Mouse (Mus musculus) ZHBTc4 (cell line): ENCODE measurements around the gene Rnf26.

Source experiments
- DNase-seq: peaks from one replicate; pipeline ENCODE4 v3.0.0-alpha.2; 2011; ENCODE audit warnings: low read depth, low spot score

Rnf26 gene

DNA sequence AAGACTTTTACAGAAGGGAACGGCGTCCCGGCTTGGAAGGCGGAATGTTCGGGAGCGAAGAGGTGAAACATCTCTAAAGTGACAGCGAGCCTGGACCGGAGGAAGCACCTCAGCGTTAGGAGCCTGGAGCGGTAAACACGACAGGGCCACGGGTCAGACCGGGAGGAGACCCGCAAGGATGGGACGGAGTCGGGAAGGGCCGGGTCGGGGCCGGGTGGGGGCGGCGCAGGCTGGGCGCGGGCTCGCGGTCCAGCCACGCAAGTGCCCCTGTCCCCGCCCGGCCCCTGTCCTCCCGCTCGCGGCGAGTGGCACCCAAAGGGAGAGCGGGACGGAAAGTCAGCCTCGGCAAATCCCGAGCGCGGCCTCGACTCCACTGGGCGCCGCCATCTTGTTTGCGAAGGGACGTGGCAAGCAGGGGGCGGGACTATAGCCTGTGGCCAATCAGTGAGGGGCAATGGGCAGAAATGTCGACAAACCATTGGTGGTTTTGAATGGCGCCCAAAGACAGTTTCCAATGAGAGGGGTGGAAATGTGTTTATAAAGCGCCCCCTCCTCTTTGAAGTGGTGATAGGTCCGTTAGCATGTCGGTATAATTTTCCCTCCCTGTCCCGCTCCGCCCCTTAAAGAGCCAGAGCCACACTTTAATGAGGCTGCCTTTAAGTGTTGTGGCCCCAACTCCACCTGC lies at the start of gene Rnf26, which contains the start of gene Gm49380:
Gene Rnf26 (minus strand): TSS at position 413 of the 685 bp plus-strand sequence.
Gene Gm49380 (minus strand): TSS at position 396 of the 685 bp plus-strand sequence.
- peak; percentile 98 for DNase-seq

DNA sequence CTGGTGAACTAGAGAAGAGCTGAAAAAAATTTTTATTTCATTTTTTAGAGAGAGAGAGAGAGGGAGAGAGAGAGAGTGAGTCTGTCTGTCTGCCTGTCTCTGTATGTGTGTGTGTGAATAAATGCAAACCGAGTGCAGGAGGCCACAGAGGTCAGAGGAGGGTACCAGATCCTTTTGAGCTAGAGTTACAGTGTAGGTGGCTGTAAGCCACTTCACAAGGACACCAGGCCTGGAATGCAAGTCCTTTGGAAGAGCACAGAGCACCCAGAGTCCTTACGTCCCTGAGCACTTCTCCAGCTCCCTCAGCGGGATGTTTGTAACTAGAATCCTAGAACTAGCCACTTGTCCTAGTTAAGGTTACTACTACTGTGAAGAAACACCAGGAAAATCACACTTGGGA lies 46.6 kb upstream of the Rnf26 start:
- no peak for DNase-seq

DNA sequence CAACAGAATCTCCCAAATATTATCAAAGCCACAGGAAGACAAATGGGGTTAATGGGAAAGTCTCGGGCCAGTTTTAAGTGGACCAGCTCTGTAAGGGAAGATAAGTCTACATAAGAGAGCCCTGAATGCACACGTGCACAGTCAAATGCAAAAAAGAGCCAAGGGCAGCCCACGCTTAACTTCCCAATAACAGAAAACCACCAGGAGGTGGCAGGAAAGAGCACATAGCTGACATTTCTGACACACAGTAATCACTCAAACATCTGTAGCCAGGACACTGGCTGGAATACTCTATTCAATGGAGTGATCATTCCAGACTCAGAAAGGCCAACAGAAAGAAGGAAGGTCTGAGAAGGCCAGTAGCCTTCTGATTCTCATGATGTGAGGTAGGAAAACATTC lies 34.0 kb upstream of the Rnf26 start:
- DNase-seq: peak; percentile 67

DNA sequence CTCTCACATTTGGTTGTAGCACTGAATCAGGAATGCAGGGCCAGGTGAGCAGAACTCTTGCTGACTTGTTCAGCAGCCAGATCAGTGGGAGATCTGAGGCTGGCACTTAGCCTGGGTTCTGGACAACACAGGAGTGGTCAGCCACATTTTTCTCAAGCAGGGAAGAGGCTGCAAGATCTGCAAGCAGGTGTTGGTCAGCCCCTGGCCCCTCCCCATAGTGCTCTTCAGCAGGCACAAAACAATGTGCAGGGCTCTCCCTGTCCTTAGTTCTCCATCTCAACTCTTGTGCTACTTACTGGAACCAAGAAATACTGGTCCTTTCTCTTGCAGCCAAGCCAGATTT lies 31.4 kb upstream of the Rnf26 start:
- no peak for DNase-seq

DNA sequence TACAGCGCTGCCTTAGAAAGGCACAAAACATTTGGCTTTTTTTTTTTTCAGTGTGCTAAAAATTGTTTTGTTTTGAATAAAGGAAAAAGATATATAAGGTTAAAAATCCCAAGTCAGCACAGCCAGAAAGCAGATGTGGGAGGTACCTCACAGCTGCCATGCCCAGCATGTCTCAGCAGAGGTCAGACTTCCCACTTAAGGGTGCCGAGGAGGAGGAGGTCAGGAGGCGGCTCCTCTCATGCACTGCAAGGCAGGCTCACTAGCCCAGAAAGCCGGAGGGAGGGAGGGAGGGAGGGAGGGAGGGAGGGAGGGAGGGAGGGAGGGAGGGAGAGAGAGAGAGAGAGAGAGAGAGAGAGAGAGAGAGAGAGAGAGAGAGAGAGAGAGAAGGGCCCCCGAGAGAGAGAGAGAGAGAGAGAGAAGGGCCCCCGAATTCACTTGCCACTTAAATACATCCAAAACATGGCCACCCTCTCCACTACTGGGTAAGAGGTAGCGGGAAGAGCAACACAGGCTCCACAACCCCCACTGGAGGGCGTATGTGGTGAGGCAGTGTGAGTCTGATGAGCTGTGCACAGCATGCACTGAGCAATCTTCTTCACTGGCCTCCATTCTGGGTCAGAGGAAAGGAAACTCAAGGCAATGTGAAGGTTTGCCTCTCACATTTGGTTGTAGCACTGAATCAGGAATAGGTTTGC lies 30.9 kb upstream of the Rnf26 start:
- DNase-seq: peak; percentile 77

DNA sequence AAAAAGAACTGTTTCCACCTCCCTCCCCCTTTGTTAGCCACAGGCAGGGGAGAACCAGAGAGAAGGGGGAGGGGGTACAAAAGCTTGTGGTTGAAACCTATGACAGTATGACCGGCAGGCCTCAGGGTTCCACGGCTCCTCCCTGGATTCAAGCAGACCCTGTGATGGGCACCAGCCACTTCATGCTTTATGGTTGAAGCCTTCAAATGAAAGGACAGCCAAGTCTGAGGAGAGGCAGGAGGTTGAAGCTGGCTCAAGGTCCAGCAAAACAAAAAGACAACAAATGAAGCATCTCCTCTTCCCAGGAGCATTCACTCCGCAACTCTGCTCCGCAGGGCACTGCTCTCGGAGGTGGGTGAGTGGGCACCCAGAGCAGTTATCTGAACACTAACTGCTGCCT lies 30.1 kb upstream of the Rnf26 start:
- DNase-seq: no peak

DNA sequence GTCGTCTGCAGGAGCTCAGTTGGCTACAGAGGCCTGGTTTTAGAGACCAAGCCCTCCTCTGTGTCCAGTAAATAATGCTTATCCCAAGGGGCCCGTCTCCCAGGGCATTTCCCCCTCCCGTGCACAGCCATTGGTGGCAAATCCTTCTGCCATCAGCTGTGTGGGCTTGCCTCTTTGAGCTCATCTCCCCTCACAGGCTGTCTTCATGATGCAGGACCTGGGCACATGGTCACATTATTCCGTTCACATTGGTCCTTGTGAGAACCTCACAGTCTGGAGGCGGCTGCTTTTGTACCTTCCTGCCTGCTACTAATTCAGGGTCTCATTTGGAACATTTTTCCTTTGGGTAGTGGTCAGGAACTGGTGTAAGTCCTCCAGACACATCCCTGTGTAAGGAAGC lies 28.6 kb upstream of the Rnf26 start:
- DNase-seq: no peak

DNA sequence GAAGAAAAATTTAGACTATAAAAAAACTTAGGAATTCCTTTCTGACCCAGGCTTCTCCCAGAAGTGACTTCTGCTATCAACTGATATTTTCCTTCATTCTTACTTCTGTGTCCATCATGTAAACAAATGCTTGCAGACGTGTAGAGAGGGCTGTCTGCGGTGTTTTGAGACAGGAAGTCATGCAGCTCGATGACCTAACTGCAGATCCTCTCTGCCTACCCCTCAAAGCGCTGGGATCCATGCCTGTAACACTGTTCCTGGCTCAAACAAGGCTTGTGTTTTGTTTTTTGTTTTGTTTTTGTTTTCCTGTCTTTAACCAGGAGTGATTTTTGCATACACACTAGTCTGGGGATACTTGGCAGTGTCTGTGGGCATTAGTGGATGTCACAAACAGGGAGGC lies 24.5 kb upstream of the Rnf26 start:
- no peak for DNase-seq

DNA sequence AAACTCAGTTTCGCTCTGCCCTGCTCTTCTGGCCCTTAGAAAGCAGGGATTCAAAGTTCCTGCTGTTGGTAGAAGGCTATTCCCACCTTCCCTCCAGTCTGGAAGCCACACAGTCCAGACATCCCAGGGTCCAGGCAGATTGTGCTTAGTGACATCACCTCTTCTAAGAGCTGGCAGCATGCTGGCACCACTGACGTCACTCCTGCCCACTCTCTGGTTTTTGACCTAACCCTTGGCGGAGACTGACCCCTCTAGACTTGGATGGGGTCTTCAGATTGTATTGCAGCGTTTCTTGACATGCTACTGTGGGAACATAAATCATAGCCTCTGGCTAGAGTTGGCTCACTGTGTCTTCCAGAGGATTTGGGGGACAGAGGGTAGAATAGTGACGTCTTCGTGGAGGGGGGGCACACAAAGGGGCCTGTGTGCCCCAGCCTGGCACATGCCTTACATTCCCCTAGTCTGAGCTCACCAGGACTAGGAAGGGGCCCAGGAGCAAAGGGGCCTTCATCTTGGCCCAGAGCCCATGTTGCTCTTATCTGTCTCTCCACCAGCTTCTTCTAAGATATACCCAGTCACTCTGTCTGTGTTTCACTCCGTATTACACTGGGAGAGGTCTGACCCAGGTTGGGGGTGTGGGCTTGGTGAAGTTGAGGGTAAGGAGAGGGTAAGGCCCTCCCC lies 22.6 kb upstream of the Rnf26 start:
- no peak for DNase-seq

DNA sequence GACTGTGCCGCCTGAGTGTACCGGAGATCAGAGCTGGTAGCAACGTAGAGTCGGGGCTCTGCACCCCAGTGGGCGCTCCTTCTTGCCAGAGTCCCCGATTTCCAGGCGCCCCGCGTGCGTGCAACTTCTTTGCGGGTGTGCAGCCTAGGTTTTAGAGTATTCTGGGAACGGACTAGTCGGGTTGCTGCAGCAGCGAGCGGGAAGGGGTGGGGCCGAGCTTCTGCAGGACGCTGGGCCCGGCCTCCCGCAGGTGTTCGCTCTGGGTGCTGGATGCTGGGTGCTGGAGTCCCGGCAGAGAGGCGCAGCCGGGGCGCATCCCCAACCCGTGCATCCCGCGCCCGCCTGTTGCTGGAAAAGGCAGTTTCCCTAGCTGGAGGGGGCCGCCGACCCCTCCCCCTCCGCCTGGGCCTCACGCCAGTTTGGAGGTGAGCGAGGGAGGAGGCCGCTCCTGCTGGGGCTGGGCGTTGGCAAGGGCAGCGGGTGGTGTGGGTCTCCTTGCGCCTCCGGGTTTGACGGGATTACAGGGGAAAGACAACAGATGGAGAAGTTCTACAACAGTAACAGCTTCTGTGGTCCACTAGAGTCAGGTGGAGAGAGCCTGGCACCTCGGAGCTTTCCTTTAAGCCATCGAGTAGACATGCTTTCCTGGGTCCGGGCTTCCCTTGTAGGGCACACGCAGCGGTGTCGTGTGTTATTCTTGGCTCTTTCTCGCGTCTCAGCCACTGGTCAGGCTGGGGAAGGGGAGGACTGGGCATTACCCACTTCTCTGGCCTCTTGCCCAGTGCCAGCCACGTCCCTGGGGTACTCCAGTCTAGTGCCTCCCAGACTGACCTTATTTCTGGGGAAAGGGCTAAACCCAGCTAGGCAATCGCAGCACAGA lies 21.8 kb upstream of the Rnf26 start:
- peak; percentile 66 for DNase-seq

DNA sequence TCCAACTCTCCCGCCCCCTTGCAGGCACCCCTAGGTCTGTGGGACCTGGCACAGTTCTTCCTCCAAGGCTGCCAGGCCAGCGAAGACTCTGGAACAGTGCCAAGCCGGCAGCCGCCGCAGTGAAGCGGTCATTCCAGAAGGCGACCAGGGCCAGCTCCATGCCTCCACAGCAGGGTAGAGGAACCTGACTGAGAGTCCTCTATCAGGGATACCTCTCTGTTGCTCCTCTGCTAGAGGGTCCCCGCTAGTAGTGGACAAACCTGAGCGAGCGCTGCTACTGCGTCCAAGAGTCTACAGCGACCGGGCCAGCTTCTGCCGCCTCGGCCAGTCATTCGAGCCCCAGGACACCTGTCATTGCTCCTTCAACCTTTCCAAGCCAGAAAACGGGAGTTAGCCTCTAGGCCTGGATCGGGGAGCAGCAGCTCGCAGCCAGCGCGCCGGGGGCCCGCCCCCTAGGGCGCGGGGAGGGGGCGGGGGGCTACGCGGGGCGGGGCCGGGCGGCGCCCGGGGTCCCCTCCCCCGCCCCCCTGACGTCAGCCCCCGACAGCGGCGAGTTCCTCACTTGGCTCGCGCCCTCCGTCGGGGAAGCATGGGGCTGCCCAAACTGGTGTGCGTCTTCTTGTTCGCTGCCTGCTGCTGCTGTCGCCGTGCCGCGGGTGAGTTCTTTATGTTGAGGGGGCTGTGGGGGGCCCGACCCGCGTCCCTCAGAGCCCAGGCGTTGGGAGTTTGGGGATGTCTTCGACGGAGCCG lies 21.0 kb upstream of the Rnf26 start, which contains the start of gene Mcam:
Gene Mcam (plus strand): TSS at position 369 of the 750 bp plus-strand sequence.
- DNase-seq: peak; percentile 52

DNA sequence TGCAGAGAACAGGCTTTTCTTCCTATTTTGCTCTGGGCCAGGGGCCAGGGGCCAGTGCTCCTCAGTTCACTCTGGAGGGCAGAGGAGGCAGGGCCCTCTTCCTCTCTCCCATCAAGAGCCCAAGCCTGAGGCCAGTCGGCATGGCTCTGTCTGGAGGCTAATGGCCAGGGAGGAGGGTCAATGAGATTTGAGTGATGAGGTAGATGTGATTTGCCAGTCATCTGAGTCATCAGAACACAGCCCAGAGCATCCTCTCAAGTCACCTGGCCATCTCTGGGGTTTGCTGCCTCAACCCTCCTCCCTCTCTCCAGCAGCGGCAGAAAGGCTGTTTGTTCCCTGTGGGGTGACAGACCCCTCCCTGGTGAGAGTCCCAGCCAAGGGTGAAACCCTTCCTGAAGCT lies 20.0 kb upstream of the Rnf26 start:
- no peak for DNase-seq

DNA sequence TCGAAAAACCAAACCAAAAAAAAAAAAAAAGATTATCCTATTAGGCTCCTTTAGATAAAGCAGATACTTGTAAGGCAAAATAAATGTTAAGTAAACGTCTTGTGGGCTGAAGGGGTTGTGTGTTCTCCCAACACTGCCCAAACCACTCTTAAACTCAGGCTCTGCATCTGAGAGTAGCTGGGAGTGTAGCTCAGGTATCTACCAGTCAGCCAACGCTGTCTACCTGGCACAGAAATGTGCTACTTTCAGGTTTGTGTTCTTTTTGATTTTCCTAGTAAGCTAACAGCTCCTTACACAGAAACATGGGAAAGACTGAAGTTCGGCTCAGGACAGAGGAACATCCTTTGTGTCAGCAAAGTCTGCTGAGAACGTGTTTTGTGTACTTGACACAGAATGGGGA lies 18.9 kb upstream of the Rnf26 start:
- no peak for DNase-seq

DNA sequence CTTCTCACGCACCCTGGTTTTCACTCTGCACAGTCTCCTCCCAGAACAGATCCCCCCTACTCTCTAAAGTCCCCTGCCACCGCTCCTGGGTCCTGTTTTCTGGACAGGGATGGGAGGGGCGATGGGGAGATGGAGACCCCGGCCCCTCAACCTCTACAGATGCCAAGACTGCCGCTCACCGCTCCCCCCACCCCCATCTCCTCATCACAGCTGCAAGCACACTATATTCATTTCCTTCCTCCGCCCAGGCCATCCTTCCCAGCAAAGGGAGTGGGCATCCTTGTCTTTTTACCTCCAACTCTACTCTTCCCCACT lies 17.9 kb upstream of the Rnf26 start:
- no peak for DNase-seq

DNA sequence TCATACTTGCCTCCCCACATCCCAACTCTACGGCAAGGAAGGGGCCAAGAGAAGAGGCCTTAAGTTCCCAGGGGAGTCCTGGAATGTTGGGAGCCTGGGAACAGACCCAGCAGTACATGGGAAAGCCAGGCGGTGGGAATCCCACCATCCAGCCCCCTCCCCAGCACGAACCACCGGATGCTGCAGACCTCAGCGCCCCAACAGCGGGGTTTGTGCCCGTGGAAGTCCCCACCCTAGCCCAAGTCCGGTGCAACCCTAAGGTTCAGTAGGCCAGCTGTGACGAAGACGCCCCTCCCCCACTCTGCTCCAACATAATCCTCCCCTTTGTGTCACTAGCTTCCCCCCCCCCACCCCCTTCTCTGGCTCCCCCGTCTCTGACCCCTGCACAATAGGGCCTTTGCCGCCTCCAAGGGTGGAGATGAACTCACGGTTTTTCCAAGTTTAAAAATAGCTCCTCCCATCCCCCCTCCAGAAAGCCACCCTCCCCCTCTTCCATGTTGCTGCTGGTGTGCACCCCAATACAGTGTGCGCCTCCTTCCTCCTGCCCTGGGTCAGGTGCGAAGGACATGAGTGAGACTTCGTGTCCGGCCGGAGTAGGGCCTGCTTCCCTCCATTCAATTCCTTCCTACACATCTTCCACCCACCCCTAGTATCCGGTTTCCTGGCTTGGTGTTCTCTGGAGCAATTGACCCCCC lies 17.4 kb upstream of the Rnf26 start:
- DNase-seq: no peak

DNA sequence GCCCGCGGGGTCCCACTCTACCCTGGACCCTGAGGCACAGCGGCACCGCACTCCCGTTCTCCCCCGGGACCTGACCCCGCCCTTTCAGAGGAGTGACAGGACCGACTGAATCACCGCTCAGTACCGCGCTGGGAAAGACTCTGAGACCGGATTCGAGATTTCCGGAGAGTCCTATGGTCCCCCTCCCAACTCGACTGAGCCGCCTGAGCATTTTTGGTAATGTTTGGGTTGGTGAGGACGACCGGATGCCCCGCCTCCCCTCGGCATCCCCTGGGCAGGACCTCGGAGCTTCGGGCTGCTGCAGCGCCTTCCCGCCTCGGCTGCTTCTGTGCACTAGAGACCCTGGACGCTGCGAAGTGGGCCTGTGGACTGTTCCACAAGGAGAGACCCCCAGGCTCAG lies 16.7 kb upstream of the Rnf26 start:
- DNase-seq: peak; percentile 83

DNA sequence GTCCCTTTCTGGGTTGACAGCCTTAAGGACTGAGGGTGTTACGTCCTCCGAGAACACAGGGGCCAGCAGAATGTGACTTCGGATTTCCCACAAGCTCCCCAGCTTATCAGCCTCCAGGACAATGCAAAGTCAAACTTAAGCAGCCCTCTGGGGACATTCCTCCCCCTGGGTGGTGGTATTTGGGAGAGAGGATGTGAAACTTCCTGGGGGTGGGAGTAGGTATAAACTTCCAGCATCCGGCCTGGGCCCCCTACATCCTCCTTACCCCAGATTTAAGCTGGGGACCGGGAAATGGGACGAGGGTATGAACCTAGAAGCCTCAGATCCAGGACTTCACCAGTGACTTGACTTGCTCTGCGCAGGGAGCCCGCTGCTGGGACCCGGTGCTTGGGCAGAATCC lies 16.3 kb upstream of the Rnf26 start:
- DNase-seq: no peak

DNA sequence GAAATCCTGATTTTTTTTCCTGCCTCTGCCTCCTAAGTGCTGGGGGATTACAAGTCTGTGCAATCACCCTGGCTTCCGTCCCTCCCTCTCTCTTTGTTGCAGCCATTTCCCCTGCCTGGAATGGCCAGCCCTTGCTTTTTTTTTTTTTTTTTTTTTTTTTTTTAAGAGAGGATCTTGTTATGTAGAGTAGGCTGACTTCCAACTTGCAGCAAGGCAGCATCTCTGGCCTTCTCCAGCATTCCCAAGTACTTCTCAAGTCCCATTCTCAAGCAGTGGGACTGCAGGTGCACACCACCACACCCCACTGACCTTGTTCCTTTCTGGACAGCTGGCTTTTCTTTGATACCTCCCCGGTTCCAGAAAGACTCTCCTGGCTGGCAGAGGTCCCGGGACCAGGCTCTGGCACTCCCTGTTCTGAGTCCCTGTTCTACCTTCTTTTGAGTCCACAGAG lies 14.1 kb upstream of the Rnf26 start:
- peak; percentile 83 for DNase-seq

DNA sequence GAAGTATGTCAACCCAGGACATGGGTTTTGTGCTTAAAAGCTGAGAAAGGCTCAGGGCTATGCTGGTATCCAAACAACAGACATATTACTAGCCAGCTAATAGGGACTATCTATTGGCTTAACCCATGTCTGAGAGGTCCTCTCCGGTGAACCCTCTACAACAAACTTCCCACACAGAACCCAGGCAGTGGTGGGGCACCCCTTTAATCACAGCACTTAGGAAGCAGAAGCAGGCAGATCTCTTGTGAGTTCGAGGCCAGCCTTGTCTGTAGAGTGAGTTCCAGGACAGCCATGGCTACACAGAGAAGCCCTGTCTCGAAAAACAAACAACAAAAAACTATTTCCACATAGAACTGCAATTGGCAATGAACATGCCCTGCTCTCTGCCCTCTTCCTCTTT lies 13.4 kb upstream of the Rnf26 start:
- DNase-seq: no peak

DNA sequence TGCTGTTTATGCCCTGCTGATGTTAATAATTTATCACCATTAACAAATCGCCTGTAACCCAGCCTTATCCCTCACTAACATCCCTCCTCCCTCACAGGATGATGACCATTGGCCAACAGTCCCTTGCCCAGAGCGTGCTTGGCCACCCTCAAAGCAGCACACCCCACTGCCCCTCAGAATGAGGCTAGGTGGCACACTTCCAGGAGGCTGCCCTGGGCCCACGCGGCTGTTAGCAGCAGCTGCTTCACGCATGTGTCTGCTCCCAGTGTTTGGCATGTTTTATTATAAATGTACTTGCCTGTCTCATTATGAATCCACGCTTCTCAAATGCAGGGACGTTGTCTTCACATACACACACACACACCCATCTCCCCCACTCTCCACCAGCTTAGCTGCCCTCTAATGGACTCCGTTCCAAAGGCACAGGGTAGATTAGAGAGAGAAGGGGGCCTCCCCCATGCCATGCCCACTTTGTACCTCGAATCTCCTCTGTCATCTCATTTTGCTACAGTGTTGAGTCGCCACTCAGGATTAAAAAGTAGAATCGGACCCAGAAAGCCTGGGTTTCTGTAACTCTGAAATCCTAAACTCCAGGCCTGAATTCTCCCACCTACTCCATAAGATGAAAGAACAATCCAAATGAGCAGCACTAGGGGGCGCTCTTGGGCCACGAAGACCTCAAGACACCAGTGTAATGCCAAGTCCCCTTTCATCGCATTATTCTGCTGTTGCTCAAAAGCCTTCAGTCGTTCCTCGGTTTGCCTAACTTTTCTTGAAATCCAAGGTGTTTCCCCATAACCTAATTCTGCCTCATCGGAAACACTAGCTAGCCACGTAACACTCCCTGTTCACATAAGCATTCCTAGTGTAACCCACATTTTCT lies 12.5 kb upstream of the Rnf26 start:
- peak; percentile 93 for DNase-seq
